Mouse (Mus musculus) ES-Bruce4 (cell line): ENCODE data around the gene 4930558K02Rik.

ENCODE experiments used
- EP300 ChIP-seq: IDR thresholded peaks from 2 replicates; pipeline ENCODE4 v1.6.1; 2011; ENCODE audit warnings: low read depth, low read length; ENCODE audit not compliant: insufficient read depth
- POLR2A ChIP-seq: IDR thresholded peaks from one replicate; pipeline ENCODE4 v1.8.1; 2011; ENCODE audit warnings: low read length; ENCODE audit not compliant: insufficient read depth

DNA sequence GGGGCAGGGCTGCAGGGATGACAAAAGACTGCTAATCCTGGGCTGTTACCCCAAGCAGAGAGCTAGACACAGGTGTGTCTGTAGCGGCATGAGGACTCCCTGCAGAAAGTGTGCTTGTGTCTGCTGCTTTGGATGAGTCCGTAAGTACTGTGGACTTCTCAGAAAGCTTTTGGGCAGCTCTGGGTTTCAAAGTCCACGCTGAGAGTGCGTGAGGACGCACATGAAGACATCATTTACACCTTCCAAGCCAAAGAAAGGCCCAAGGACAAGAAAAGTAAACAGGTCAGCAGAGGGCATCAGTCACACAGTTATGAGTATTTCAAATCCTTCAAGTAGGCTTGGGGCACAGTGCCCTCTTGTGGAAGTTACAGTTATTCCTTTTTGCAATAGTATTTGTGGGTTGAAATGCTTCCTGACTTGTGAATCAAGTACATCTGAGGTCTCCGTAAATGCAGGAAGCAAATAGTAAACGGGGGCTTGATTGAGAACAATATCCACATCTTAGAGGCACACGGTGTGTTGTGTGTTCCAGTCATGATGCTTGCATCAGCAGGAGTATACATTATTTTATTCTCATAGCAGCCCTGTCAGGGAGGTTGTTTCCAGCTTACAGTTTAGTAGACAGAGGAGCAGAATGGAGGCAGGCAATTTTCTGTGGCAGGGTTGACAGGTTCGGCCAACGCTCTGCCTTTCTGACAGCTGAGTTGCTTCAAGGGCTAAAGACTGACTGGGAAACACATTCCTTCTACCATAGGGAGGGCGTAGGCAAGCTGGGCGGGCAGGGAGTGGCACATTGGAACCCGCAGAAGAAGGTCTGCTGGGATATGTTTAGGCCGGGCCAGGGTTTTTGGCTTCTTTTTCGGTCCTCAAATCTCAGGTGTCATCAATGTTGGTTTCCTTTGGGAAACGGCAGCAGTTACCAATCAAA lies 2.9 kb downstream of the 4930558K02Rik start:
- TF ChIP-seq POLR2A, result no peak
- no peak for TF ChIP-seq EP300
